Mouse (Mus musculus): ENCODE measurements around the gene Noa1.
A peak's percentile ranks its signal among the peaks of the same experiment; 100 is the strongest.

Noa1 gene

GRCm38 (mm10) chr5:77269399-77269798, 40.5 kb downstream of the Noa1 start:
- no peak for TF ChIP-seq GATA4 (IDR thresholded peaks at IDR 0.05; ENCODE audit: insufficient replicate concordance, low read length)

- TF ChIP-seq GATA4 (IDR thresholded peaks at IDR 0.05; ENCODE audit: insufficient replicate concordance, low read length), result no peak
Measured at GRCm38 (mm10) chr5:77267957-77268624, 41.8 kb downstream of the Noa1 start.

- no peak for TF ChIP-seq GATA4 (IDR thresholded peaks at IDR 0.05; ENCODE audit: insufficient replicate concordance, low read length)
Measured at GRCm38 (mm10) chr5:77267441-77267840, 42.4 kb downstream of the Noa1 start.

GRCm38 (mm10) chr5:77266886-77267401, 42.9 kb downstream of the Noa1 start:
- TF ChIP-seq GATA4 (IDR thresholded peaks at IDR 0.05; ENCODE audit: insufficient replicate concordance, low read length), result no peak

- no peak for TF ChIP-seq GATA4 (IDR thresholded peaks at IDR 0.05; ENCODE audit: insufficient replicate concordance, low read length)
Measured at GRCm38 (mm10) chr5:77266066-77266885, 43.6 kb downstream of the Noa1 start.

GRCm38 (mm10) chr5:77265671-77266065, 44.2 kb downstream of the Noa1 start:
- peak; percentile 59; the same call in 1 of the 2 replicates for TF ChIP-seq GATA4 (IDR thresholded peaks at IDR 0.05; ENCODE audit: insufficient replicate concordance, low read length)

- no peak for TF ChIP-seq GATA4 (IDR thresholded peaks at IDR 0.05; ENCODE audit: insufficient replicate concordance, low read length)
Measured at GRCm38 (mm10) chr5:77265081-77265670, 44.7 kb downstream of the Noa1 start, which contains the start of gene Rest. Gene Rest (plus strand): TSS chr5:77265491.

GRCm38 (mm10) chr5:77262105-77262504, 47.8 kb downstream of the Noa1 start:
- no peak for TF ChIP-seq GATA4 (IDR thresholded peaks at IDR 0.05; ENCODE audit: insufficient replicate concordance, low read length)

GRCm38 (mm10) chr5:77261137-77261536, 48.7 kb downstream of the Noa1 start:
- no peak for TF ChIP-seq GATA4 (IDR thresholded peaks at IDR 0.05; ENCODE audit: insufficient replicate concordance, low read length)

- TF ChIP-seq GATA4 (IDR thresholded peaks at IDR 0.05; ENCODE audit: insufficient replicate concordance, low read length), result no peak
Measured at GRCm38 (mm10) chr5:77260141-77260540, 49.7 kb downstream of the Noa1 start.

GRCm38 (mm10) chr5:77259315-77259714, 50.6 kb downstream of the Noa1 start:
- TF ChIP-seq GATA4 (IDR thresholded peaks at IDR 0.05; ENCODE audit: insufficient replicate concordance, low read length), result no peak

GRCm38 (mm10) chr5:77257603-77258002, 52.3 kb downstream of the Noa1 start:
- no peak for TF ChIP-seq GATA4 (IDR thresholded peaks at IDR 0.05; ENCODE audit: insufficient replicate concordance, low read length)

- no peak for TF ChIP-seq GATA4 (IDR thresholded peaks at IDR 0.05; ENCODE audit: insufficient replicate concordance, low read length)
Measured at GRCm38 (mm10) chr5:77254402-77254801, 55.5 kb downstream of the Noa1 start.

GRCm38 (mm10) chr5:77253154-77253553, 56.7 kb downstream of the Noa1 start:
- no peak for TF ChIP-seq GATA4 (IDR thresholded peaks at IDR 0.05; ENCODE audit: insufficient replicate concordance, low read length)

GRCm38 (mm10) chr5:77252115-77252827, 57.6 kb downstream of the Noa1 start:
- TF ChIP-seq GATA4 (IDR thresholded peaks at IDR 0.05; ENCODE audit: insufficient replicate concordance, low read length), result no peak

All from liver, adult (tissue).